Mouse (Mus musculus) forebrain, embryonic 11.5 days (tissue): ENCODE data around the gene Trio. TPM values are rescaled to one million over a fixed set of nuclear protein-coding genes. Genes with fewer than 3 reads are reported as not detected.

Experiments used
- ATAC-seq: fragments of 200-750 bp; cut with Nextera tagmentation; replicated peaks from 2 replicates; pipeline ENCODE4 v1.8.0; 2017; ENCODE audit warnings: moderate TSS enrichment; ENCODE audit not compliant: low FRiP score
- DNase-seq: peaks from one replicate; pipeline ENCODE4 v3.0.0-alpha.2; 2017; ENCODE audit warnings: low spot score
- H3K27ac ChIP-seq: fragments of 300-500 bp; sonication (generic); 2 replicates; pipeline ENCODE4 v1.5.1; 2014; ENCODE audit warnings: low read depth, low read length
- H3K27me3 ChIP-seq: fragments of 300-500 bp; sonication (generic); 2 replicates; pipeline ENCODE4 v1.6.1; 2014; ENCODE audit warnings: mild to moderate bottlenecking, low read length, mixed read lengths; ENCODE audit not compliant: control insufficient read depth, insufficient read depth
- H3K36me3 ChIP-seq: fragments of 300-500 bp; sonication (generic); 2 replicates; pipeline ENCODE4 v1.6.1; 2014; ENCODE audit warnings: mild to moderate bottlenecking, low read length, moderate library complexity, mixed read lengths; ENCODE audit not compliant: control insufficient read depth, insufficient read depth
- H3K4me1 ChIP-seq: fragments of 300-500 bp; sonication (generic); replicated peaks from 2 replicates; pipeline ENCODE4 v1.6.1; 2014; ENCODE audit warnings: low read length, mixed read lengths; ENCODE audit not compliant: control insufficient read depth, insufficient read depth
- H3K4me2 ChIP-seq: fragments of 300-500 bp; sonication (generic); 2 replicates; pipeline ENCODE4 v1.6.1; 2014; ENCODE audit warnings: low read depth, mild to moderate bottlenecking, low read length, moderate library complexity, mixed read lengths; ENCODE audit not compliant: severe bottlenecking
- H3K4me3 ChIP-seq: fragments of 300-500 bp; sonication (generic); 2 replicates; pipeline ENCODE4 v1.5.1; 2014; ENCODE audit warnings: low read depth, low read length
- H3K9ac ChIP-seq: fragments of 300-500 bp; sonication (generic); 2 replicates; pipeline ENCODE4 v1.6.1; 2014; ENCODE audit warnings: low read length
- H3K9me3 ChIP-seq: fragments of 300-500 bp; sonication (generic); 2 replicates; pipeline ENCODE4 v1.6.1; 2016; ENCODE audit warnings: low read length, mixed read lengths; ENCODE audit not compliant: control insufficient read depth
- WGBS: fragments of 180-500 bp; shearing (Covaris S2); extraction: QIAGEN DNeasy Blood & Tissue Kit; methylation state at CpG from one replicate; pipeline ENCODE4 v1.1.7; 2014; 5-methylcytosine and 5-hydroxymethylcytosine counted together
- polyA plus RNA-seq: library from polyadenylated mRNA; unstranded; fragments of >200 nt; fragmentation: Nextera tagmentation; extraction: Ambion mirVana; gene quantifications from 2 replicates; pipeline ENCODE4 v1.2.1, GENCODE M21; 2014

Trio gene
- polyA plus RNA-seq, 1 experiment from 2014 or later, result 41.8 TPM

DNA sequence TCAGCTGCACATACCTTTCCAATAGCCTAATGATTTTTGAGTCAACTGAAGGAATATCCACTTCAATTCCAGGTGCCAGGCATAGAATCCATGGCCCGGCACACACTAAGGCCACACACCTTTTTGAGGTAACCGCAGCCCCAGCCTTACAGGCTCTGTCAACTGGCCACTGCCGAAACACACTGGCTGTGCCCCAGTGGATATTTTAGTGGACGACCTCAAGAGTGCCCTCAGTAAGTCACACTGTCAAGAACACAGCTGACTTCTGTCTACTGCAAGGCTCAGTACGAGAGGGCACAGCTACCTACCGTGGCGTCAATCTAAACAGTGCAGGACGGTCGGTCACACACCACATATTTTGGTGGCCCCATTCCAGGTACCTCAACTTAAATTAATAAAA is 114.5 kb downstream of the Trio start:
- Histone ChIP-seq H3K9me3 (no peaks in the 10 kb centered on the region), H3K36me3 (no peaks in the 10 kb centered on the region), H3K4me1 (no peaks in the 10 kb centered on the region), H3K9ac (no peak overlapping the region), H3K27ac (no peak overlapping the region), H3K4me3 (no peak overlapping the region), H3K27me3 (no peaks in the 10 kb centered on the region), H3K4me2 (no peak overlapping the region)
- no peak for ATAC-seq
- WGBS, result 92% methylated on average over 9 of the region's 9 CpGs
- DNase-seq, result no peak

DNA sequence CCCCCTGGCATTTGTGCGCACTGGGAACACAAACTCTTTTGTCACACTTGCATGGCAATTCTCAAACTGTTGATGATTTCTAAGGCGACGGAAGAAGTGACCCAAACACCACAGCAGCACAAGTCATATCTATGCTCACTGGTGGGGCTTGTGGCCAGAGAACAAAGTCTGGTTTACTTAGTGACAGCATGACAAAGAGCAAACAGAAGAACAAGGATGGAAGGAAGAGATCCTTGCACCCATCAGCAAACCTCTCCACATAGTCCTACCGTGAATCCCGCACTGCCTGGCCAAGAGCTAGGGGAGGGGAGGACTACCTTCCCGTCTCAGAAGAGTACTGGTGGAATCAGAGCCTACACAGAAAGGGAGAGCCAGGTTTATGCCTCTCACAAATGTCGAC is 115.5 kb downstream of the Trio start:
- no peak overlapping the region for H3K27ac ChIP-seq
- H3K9ac ChIP-seq, result no peak overlapping the region
- no peaks in the 10 kb centered on the region for H3K27me3 ChIP-seq
- no peaks in the 10 kb centered on the region; the same call in 1 of the 2 replicates for H3K36me3 ChIP-seq
- no peaks in the 10 kb centered on the region for H3K9me3 ChIP-seq
- DNase-seq (no peak), ATAC-seq (no peak)
- 86% methylated on average over 7 of the region's 7 CpGs for WGBS
- no peak overlapping the region for H3K4me3 ChIP-seq
- no peak overlapping the region for H3K4me2 ChIP-seq
- H3K4me1 ChIP-seq, result no peaks in the 10 kb centered on the region

DNA sequence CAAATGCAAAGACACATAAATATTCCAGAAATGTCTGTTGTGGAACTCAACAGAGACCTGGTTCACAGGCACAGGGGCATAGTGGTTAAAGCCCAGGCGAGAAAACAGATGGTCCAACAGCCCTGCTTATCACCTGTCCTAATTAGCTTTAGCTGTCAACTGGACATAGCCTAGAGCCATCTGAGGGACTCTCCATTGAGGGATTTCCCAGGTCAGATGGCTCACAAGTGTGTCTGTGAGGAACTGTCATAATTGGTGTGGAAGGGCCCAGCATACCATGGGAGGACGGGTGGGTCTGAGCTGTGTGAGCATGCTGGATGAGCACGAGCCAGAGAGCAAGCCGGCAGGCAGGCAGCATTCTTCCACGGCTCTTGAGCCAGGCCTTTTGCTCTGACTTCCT is 118.0 kb downstream of the Trio start:
- Histone ChIP-seq H3K9me3 (no peaks in the 10 kb centered on the region), H3K4me2 (no peak overlapping the region), H3K4me3 (no peak overlapping the region), H3K9ac (no peak overlapping the region), H3K27me3 (no peaks in the 10 kb centered on the region), H3K27ac (no peak overlapping the region), H3K4me1 (0 out of 2 replicates have a peak, but pooled peaks cover 2% of the 10 kb centered on the region), H3K36me3 (no peaks in the 10 kb centered on the region; the same call in 1 of the 2 replicates)
- DNase-seq (no peak), ATAC-seq (0 out of 2 replicates have a peak, but pooled peaks have one; percentile 25)
- 79% methylated on average over 5 of the region's 5 CpGs for WGBS

DNA sequence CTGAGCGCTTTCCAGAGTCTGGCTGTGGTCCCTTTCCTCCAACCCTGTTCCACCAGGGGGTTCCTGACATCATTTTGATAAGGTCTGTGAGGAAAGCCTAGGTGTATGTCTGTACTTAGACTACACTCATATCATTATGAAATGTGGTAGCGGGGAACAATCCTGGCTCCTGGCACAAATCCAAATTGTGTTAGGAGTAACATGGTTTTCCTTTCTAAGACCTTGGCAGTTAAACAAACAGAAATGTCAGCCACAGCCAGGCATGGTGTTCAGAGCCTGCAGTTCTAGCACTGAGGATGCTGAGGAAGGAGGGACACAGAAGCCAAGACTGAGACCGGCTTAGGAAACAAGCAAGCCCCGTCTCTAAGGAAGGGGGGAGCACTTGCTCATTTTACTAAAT is 119.2 kb downstream of the Trio start:
- H3K27ac ChIP-seq, result no peak overlapping the region
- no peaks in the 10 kb centered on the region; the same call in 1 of the 2 replicates for H3K36me3 ChIP-seq
- H3K4me1 ChIP-seq, result 0 out of 2 replicates have a peak, but pooled peaks cover 2% of the 10 kb centered on the region
- no peak for ATAC-seq
- H3K27me3 ChIP-seq, result no peaks in the 10 kb centered on the region
- no peak overlapping the region for H3K4me2 ChIP-seq
- H3K4me3 ChIP-seq, result no peak overlapping the region
- no peaks in the 10 kb centered on the region for H3K9me3 ChIP-seq
- no peak overlapping the region for H3K9ac ChIP-seq
- WGBS, result 87% methylated on average over 4 of the region's 4 CpGs
- no peak for DNase-seq

DNA sequence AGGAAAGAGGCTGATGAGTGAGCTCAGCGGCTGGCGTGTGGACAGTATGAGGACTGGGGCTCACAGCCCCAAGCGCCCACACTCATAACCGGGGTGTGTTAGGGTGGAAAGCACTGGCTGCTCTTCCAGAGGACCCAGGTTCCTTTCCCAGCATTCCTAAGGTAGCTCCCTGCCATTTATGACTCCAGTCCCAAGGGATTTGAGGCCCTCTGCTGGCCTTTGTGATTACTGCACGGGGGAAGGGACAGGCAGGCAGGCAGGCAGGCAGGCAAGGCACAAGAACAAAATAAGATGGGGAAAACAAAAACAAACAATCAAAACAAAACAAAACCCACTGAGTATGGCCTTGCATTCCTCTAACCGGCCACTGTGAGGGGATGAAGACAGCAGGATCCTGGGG is 120.3 kb downstream of the Trio start:
- no peak overlapping the region for H3K9ac ChIP-seq
- DNase-seq (peak; percentile 64), ATAC-seq (0 out of 2 replicates have a peak, but pooled peaks have one; percentile 16)
- H3K27me3 ChIP-seq, result no peaks in the 10 kb centered on the region
- 74% methylated on average over 6 of the region's 6 CpGs for WGBS
- no peak overlapping the region for H3K4me2 ChIP-seq
- no peaks in the 10 kb centered on the region; the same call in 1 of the 2 replicates for H3K36me3 ChIP-seq
- H3K4me3 ChIP-seq, result no peak overlapping the region
- H3K9me3 ChIP-seq, result no peaks in the 10 kb centered on the region
- 0 out of 2 replicates have a peak, but pooled peaks cover 2% of the 10 kb centered on the region for H3K4me1 ChIP-seq
- H3K27ac ChIP-seq, result no peak overlapping the region

DNA sequence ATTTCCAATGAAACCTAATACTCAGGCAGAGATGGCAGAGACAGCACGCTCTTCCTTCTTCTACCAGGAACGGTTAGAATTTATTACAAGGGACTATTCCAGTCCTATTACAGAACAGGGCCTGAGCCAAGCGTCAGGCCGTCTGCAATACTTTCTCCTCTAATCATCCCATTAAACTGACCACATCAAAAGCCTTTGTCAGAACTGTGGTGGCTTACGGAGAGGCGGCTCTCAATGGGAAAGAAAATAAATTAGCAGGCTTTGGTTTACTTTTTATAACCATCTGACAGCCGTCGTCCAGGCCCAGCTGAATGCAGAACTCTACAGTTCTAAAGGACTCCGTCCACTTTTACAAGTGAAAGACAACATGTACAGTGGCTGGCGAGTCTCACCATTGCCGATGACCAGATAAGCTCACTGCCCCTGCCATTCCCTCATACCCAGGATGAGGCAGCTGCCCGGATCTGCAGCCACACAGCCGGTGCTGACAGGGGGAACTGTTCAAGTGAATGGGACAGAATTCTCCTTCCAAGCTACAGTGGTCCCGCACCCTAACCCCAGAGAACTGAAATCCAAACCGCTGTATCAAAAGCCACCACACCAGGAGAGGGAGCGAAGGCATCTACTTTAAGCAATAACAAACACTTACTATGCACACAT is 121.2 kb downstream of the Trio start:
- no peak overlapping the region for H3K27ac ChIP-seq

DNA sequence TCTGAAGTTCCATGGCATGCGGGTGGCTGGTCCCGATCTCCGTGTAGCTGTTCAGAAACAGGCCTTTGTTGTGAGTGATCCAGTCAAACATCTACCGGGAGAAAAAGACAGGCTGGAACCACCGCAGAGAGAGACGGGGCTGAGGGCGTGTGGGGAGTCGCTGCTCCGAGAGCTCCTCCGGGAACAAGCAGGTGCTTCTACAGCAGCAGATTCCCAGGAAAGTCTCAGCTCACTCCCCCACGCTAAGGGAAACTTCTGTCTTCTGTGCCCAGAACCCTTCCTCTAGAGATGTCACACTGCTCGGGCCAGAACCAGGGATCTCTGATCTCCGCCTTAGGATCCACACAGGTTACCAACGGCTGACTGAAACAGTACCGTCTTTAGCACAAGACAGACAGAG is 124.4 kb downstream of the Trio start:
- Histone ChIP-seq H3K27ac (no peak overlapping the region), H3K4me3 (no peak overlapping the region), H3K4me2 (no peak overlapping the region), H3K4me1 (0 out of 2 replicates have a peak, but pooled peaks cover 2% of the 10 kb centered on the region), H3K36me3 (no peaks in the 10 kb centered on the region; the same call in 1 of the 2 replicates), H3K9ac (no peak overlapping the region), H3K27me3 (no peaks in the 10 kb centered on the region), H3K9me3 (no peaks in the 10 kb centered on the region)
- DNase-seq, result no peak
- ATAC-seq, result no peak
- 92% methylated on average over 15 of the region's 15 CpGs for WGBS

More for the DNA sequence above, 121.2 kb downstream of the Trio start:
- Histone ChIP-seq H3K9me3 (no peaks in the 10 kb centered on the region), H3K4me2 (no peak overlapping the region), H3K4me1 (0 out of 2 replicates have a peak, but pooled peaks cover 2% of the 10 kb centered on the region), H3K9ac (no peak overlapping the region), H3K4me3 (no peak overlapping the region), H3K36me3 (no peaks in the 10 kb centered on the region; the same call in 1 of the 2 replicates), H3K27me3 (no peaks in the 10 kb centered on the region)
- WGBS, result 67% methylated on average over 16 of the region's 16 CpGs
- DNase-seq (no peak), ATAC-seq (no peak)

DNA sequence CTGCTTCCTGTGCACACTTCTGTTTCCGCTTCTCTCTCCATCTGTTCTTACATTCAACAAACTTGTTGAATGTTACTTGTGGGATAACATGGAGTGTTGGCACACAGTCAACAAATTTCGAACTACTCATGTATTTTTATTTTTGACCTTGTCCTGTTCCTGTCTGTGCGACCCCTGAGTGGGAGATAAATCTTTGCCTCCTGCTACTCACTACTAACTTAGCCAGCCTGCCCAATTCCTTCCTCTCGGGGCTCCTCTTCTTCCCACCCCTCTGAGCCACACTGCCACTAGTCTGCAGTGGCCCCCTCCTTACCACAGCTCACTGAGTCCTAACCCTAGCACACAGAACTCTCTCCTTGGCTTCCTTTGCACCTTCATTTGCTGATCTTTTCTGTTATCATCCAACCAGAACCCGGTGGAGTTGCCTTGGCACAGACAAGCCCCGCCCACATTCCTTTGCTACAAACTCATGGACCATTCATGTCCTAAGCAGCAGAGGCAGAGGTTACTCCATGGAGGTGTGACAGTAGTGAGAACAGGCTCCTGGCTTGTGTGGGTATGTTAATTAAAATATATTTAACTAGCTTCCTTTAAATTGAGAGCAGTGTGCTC is 126.7 kb downstream of the Trio start:
- DNase-seq, result no peak
- Histone ChIP-seq H3K4me3 (no peak overlapping the region), H3K27me3 (no peaks in the 10 kb centered on the region), H3K4me1 (no peaks in the 10 kb centered on the region), H3K36me3 (no peaks in the 10 kb centered on the region; the same call in 1 of the 2 replicates), H3K27ac (no peak overlapping the region), H3K4me2 (no peak overlapping the region), H3K9ac (no peak overlapping the region), H3K9me3 (no peaks in the 10 kb centered on the region)
- 84% methylated on average over 6 of the region's 6 CpGs for WGBS
- no peak for ATAC-seq
